Mouse (Mus musculus): Measurements from ENCODE around the gene Cpne8. TPM values are rescaled to one million over a fixed set of nuclear protein-coding genes. Genes with fewer than 3 reads are reported as not detected.
"Not testable (repeated sequence)": the region's sequence is repeated elsewhere in the genome, so short reads cannot be mapped to it uniquely, and the experiment has no call there.

The Cpne8 gene
- total RNA-seq, 1 experiment from 2014 or later = not detected

DNA sequence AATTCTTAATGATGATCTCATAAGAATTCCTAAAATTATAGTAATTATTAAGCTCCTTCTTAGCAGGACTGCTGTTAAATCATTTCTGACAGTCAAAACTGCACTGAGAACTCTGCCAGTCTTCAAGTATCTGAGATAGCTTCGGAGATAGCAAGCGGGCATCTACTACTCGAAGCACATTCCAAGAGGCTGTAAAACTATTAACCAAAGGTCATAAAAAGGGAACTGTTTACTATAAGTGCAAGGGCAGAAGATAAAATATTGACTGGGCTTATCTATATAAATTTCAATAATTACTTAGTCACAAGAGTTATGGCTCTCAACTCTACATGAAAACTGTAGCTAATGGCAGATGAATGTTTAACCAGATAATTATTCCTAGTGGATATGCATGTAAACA, 57.2 kb downstream of the Cpne8 start:
- no peak for ATAC-seq (replicated peaks; ENCODE audit: insufficient number of reproducible peaks, low FRiP score, low TSS enrichment, poor library complexity, severe bottlenecking)

DNA sequence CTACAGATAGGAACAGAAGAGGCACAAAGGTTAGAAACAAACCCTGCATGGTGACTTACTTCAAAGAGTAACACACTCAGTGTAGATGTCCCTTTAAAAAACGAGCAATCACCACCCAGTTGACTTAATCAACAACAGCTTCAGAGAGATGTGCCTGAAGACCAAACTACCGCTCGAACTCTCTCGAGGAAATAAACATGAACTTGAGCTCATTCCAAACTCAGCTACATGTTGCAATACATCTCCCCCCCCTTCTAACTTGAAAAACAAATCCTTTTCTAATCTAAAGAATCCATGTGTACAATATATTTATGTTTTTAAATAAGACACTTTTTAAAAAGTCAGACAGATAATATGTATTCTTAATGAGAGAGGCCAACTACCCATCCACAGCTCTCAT, 59.5 kb downstream of the Cpne8 start:
- no peak for ATAC-seq (replicated peaks; ENCODE audit: insufficient number of reproducible peaks, low FRiP score, low TSS enrichment, poor library complexity, severe bottlenecking)

DNA sequence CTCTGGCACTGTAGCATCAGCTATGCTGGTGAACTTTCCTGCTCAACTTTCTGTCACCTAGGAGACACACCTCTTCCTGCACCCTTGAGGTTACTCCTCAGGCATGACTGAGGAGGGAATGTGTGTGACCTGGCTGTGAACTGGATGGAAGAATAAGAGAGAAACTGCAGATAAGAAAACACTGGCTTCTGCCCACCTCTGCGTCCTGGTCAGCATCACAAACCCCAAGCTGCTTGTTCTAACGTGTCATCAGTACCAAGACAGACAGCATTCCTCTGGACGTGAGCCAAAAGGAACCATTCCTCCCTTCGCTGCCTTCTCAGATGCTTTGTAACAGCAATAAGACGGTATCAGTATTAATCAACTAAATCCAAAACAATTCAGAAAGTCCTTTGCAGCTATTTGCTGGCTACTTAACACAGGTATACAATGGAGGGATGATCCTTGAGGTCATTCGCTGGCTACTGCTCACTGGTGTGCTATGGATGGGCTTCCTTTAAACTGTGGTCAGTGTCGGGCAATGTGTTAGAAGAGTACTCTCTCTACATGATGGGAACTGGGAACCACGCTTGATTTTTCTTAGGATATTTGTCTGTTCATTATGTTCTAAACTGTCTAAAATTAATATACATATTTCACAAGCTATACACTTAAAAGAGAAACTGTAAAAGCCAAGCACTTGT, 63.0 kb downstream of the Cpne8 start:
- ATAC-seq (replicated peaks; ENCODE audit: insufficient number of reproducible peaks, low FRiP score, low TSS enrichment, poor library complexity, severe bottlenecking) = no peak

DNA sequence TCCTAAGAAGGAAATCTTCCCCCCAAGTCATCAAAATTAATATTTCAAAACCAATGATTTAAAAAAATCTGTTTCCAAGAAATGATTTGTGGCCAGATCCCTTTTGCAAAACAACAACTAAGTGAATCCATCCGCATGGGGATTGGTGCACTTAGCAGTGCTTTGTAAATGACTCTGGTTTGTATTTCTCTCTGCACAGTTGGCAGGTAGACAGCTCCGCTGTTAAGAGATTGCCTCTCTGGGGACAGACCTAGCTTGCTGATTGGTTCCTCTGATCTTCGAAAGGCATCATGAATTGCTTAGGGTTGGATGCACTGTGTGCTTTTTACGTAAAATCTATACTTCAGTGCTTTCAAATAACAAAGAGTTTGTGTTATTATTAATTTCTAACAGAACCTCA, 68.5 kb downstream of the Cpne8 start:
- ATAC-seq (replicated peaks; ENCODE audit: insufficient number of reproducible peaks, low FRiP score, low TSS enrichment, poor library complexity, severe bottlenecking) = not testable (repeated sequence)

DNA sequence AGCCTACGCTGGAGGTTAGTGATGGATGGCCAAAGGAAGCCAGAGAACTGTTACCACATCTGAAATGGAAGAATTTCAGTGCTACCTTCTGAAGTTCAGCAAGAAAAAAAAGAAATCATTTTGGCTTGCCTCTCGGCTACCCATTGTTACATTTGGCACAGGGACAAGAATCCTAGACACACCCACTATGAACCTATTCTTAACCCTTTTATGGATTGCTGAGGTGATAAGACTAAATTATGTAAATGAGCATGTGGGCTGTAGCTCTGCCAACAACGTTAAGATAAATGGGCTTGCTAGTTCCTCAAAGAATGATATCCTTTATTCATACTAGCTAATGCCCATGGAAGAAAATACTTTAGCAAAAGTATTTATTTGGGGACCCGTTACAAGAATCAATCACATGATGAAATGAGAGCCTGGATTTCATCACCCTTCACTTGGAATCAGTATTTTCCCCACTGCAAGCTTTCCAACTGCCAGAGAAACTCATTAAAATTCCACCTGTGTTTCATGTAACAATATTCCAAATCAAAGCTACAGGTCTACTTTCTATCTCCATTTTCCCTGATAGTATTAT, 69.3 kb downstream of the Cpne8 start:
- ATAC-seq (replicated peaks; ENCODE audit: insufficient number of reproducible peaks, low FRiP score, low TSS enrichment, poor library complexity, severe bottlenecking) = no peak

DNA sequence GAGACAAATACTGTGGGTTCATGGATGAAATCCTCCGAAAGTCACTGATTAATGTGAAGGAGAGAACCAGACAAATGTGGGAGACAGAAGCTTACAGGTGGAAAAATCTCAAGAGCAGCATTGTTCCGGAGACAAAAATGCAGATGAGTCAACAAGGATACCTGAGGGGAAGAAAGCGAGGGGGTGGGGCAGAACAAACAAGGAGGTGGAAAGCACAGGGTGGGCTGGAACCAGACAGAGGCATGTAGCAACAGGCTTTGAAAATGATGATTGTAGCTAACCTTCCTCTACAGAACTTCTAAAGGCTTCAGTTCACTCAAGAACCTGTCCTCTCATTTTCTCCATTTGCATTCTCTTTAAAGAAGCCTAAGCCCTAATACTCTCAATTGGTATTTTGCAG, 70.9 kb downstream of the Cpne8 start:
- ATAC-seq (replicated peaks; ENCODE audit: insufficient number of reproducible peaks, low FRiP score, low TSS enrichment, poor library complexity, severe bottlenecking) = no peak

DNA sequence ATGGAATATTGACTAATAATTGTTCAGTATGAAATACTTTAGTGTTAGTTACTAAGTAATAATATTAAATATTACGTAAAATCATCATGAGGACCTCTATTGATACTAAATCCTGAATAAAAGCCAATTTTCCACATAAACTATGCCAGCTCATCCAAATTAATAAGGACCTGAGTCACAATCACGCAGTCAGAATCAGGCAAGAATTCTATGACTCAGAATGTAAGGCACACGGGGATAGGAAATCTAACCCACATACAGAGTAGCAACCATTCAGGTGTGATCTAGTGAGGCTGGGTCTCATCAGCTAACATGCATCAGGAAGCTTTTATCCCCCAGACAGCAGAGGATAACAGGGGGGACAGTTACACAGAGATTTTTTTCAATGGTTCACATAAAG, 72.1 kb downstream of the Cpne8 start:
- no peak for ATAC-seq (replicated peaks; ENCODE audit: insufficient number of reproducible peaks, low FRiP score, low TSS enrichment, poor library complexity, severe bottlenecking)

DNA sequence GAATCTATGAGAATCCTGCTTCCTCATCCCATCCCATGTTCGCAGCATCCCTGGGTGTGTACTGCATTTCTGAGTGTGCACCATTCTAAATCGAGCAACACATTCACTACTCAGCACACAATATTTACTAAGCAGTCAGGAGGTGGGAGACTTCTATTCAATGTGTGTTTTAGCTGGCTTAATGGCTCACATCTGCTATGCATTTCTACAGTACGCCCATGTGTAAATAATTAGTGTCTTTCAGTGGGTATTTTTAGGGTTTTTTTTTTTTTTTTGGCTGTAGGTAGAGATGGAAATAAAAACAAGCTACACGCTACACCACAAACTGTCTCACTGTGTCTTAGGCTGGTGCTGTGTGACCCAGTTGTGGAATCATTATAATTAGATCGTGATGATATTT, 75.6 kb downstream of the Cpne8 start:
- ATAC-seq (replicated peaks; ENCODE audit: insufficient number of reproducible peaks, low FRiP score, low TSS enrichment, poor library complexity, severe bottlenecking) = no peak

DNA sequence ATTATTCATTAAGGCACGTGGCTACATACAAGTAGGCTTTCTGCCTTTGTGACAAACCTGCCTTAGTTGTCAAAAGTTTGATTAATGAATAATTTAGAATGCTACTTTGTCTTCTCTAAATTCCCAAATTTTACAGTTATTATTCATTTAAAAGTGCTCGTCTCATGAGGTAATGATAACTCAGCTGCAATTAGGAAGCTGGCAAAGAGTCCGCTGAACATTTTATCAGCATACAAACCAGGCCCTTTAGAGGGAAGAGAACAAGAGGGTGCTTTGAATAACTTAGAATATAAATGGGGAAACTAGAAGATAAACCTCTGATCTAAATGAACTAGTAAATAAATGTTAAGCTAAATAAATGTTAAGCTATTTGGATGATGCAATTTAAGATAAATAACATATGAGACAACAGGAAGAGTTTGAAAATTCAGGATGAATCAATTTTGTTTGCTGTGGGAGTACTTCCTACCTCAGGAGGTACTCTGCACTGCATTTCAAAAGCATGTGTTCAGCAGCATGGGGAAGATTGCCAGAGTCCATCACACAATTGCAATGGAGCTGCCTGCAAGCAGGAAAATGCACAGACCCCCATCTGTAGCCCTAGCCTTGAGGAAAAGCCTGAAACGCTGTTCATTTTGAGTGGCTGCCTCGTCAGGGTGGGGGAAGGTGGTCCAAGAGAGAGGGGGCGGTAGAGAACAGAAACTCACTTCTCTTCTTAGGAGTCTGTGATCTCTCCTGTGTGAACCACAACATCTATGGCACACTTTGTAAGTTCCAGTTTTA, 81.3 kb downstream of the Cpne8 start:
- no peak for ATAC-seq (replicated peaks; ENCODE audit: insufficient number of reproducible peaks, low FRiP score, low TSS enrichment, poor library complexity, severe bottlenecking)

DNA sequence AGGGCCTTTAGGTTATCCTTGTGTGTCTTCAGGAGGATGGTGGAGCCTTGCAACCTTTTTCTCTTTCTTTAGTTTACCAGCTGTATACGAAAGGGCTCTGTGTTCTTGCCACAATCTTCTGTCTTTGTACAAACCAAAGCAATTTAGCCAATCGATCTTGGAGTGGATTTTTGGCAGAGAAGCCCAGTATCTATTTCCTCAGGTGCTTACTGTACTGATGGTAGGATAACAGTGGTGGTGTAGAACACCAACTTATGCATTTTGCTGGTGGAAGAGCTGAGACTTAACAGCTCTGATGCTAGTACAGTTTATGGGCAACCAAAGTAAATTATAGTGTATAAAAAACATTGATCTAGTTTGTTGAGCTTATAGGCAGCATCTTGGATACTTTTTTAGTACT, 83.6 kb downstream of the Cpne8 start:
- ATAC-seq (replicated peaks; ENCODE audit: insufficient number of reproducible peaks, low FRiP score, low TSS enrichment, poor library complexity, severe bottlenecking) = no peak

DNA sequence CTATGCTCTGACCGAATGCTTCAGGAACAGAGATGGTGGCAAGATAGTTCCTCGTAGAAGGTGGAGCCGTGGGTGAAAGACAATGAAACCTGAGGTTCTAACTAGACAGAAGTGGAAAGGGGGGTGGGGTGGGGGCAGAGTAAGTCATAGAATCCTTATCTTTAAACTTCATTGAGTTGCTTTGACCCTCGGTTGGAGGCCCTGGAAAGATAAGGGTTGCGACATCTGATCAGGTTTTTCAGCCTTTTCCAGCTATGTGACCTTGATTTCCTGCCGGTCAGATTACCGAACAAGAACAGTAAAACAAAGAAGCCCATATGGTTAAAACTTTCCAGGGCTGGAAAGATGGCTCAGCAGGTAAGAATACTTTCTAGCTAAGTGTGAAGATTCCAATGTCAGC, 89.6 kb downstream of the Cpne8 start:
- ATAC-seq (replicated peaks; ENCODE audit: insufficient number of reproducible peaks, low FRiP score, low TSS enrichment, poor library complexity, severe bottlenecking) = no peak

DNA sequence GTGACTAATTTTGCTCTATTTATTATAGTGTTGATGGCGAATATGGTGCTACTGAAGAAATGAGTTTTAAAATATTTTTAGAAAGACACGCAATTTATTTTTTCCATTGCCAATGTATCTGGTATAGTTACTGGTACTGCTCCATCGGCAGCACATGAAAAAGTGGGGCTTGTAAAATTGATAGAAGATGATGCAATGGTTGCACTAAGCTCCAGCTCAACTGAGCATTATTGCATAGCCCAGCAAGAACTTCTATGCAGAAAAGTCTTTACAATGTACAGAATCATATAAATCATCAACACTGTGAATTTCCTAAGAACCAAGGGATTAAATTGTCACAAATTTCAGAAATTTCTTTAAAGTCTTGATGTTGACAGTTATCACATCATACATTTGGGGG, 101.8 kb downstream of the Cpne8 start:
- no peak for ATAC-seq (replicated peaks; ENCODE audit: insufficient number of reproducible peaks, low FRiP score, low TSS enrichment, poor library complexity, severe bottlenecking)

DNA sequence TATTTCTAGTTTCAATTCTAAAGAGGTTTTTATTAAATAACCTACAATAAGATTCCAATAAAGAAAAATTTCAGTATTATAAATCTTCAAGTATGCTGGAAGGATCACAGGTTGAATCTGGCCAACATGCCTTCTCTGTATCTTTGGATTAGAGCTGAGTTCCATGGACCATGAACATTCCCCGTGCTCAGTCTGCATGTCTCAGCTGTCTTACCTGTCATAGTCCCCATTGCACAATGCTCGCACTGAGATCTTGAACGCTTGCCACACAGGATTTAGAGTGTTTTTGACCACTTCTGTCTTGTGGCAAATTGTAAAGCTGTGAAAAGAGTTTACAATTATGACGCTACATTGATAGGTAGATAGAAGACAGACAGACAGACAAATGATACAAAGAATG, 110.0 kb downstream of the Cpne8 start:
- no peak for ATAC-seq (replicated peaks; ENCODE audit: insufficient number of reproducible peaks, low FRiP score, low TSS enrichment, poor library complexity, severe bottlenecking)

DNA sequence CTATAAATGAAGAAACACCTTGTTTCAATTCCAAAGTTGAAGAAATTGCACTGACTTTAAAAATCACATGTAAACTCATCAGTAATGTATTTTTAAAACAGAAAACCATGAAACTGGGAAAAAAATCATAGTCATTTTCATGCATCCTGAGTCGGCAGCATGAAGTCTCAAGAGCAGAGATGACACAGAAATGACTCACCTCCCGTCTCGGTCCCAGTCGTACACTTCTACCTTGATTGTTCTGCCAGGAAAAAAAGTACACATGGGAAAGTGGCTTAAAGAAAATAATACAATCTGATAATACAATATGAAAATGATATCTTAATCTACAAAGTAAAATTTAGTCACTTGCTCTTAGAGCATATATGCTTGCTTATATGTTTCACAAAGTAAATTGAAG, 111.2 kb downstream of the Cpne8 start:
- ATAC-seq (replicated peaks; ENCODE audit: insufficient number of reproducible peaks, low FRiP score, low TSS enrichment, poor library complexity, severe bottlenecking) = no peak

DNA sequence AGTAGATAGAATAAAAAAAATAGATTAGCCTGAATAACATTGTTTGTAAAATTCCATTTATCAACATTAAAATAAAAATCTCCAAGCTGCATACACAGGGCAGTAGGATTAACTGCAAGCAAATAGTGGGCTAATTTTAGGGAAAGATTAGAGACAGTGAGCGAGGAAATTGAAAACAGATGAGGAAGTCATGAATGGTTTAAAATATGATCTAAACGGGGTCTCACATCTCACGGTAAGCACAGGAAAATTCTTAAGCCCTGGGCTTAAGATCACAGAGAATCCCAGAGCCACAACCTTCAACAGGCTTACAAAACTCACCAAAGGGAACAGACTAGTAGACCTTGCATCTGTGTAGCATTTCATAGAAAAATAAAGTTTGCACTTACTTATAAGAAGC, 115.2 kb downstream of the Cpne8 start:
- no peak for ATAC-seq (replicated peaks; ENCODE audit: insufficient number of reproducible peaks, low FRiP score, low TSS enrichment, poor library complexity, severe bottlenecking)

DNA sequence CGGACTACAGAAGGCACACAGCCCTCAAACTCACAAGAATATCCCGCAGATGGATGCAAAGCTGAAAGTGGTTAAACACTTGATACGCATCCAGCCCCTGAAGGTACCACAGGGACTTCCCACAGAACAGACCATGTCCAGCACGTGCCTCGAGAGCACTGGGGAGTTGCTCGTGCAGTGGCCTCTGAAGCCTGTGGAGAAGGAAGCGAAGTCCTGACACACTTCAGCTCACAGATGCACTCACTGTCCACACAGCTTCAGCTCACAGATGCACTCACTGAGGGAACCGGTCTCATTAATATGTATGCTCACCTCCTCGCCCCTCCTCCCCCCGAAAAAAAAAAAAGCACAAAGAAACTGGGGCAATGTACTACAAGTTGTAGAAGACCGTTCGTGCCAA, 117.6 kb downstream of the Cpne8 start:
- no peak for ATAC-seq (replicated peaks; ENCODE audit: insufficient number of reproducible peaks, low FRiP score, low TSS enrichment, poor library complexity, severe bottlenecking)

DNA sequence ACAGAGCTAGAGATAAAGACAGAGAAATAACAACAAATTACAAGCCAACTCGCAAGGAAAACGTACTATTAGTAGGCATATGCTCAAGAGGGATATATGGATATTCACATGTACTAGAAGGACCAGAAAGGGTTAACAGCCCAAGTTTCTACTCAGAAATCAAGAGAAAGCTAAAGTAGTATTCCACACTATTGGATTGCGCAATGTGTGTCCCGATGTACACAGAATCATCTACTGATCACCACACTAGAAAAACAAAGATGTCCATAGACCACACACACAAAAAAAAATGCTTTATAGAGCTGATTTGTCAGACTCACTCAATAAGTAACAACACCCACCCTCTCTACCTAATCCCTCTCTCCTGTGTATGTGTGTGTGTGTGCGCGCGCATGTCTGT, 130.6 kb downstream of the Cpne8 start:
- no peak for ATAC-seq (replicated peaks; ENCODE audit: insufficient number of reproducible peaks, low FRiP score, low TSS enrichment, poor library complexity, severe bottlenecking)

DNA sequence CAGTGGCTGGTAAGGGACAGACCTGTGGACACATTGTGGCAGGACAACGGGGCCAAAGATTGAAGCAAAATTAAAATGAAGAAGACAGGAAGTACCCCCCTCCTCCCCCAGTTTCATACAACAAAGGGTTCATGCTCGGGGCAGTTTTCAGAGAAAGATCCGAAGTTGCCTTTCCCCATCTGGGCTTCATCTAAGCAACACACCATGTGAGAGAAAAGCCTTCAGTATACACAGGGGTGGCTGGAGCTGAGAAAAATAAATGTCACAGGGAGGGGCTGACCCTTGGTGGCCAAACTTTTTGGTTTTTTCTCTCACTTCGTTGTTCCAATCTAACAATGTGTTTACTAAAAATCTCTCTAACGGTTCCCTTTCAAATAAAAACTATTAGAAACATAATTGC, 135.8 kb downstream of the Cpne8 start:
- no peak for ATAC-seq (replicated peaks; ENCODE audit: insufficient number of reproducible peaks, low FRiP score, low TSS enrichment, poor library complexity, severe bottlenecking)

DNA sequence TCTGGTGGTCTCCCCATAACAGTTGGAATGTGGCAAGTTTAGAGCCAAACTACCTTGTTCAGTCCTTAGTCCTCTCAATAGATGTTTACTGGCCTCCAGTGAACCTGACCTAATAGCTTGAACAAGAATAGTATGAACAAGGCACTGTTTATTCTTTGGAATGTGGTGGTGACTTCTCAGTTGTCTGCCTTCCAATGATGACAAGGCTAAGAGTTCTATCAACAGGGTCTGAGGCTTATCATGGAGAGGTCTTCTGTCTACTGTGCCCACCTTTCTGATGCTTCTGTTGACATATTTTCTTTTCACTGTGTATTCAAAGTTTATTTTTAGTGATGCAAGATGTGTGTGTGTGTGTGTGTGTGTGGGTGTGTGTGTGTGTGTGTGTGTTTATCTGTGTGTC, 137.1 kb downstream of the Cpne8 start:
- ATAC-seq (replicated peaks; ENCODE audit: insufficient number of reproducible peaks, low FRiP score, low TSS enrichment, poor library complexity, severe bottlenecking) = no peak

Data from monocyte, adult 5-6 weeks (primary cell).